Mouse (Mus musculus) midbrain, embryonic 15.5 days (tissue): ENCODE results near the gene Myl12a. TPM values are rescaled to one million over a fixed set of nuclear protein-coding genes. Genes with fewer than 3 reads are reported as not detected.

Experiments used
- ATAC-seq: fragments of 200-750 bp; cut with Nextera tagmentation; replicated peaks from 2 replicates; pipeline ENCODE4 v1.8.0; 2017; ENCODE audit warnings: moderate TSS enrichment
- H3K27ac ChIP-seq: fragments of 300-500 bp; sonication (generic); 2 replicates; pipeline ENCODE4 v1.5.1; 2015; ENCODE audit warnings: mild to moderate bottlenecking, inconsistent platforms
- H3K27me3 ChIP-seq: fragments of 300-500 bp; sonication (generic); replicated peaks from 2 replicates; pipeline ENCODE4 v1.6.1; 2015; ENCODE audit warnings: inconsistent platforms
- H3K36me3 ChIP-seq: fragments of 300-500 bp; sonication (generic); replicated peaks from 2 replicates; pipeline ENCODE4 v1.6.1; 2015; ENCODE audit warnings: inconsistent platforms
- H3K4me1 ChIP-seq: fragments of 300-500 bp; sonication (generic); 2 replicates; pipeline ENCODE4 v1.6.1; 2015; ENCODE audit warnings: inconsistent platforms
- H3K4me2 ChIP-seq: fragments of 300-500 bp; sonication (generic); 2 replicates; pipeline ENCODE4 v1.6.1; 2015; ENCODE audit warnings: inconsistent platforms, mild to moderate bottlenecking, moderate library complexity
- H3K4me3 ChIP-seq: fragments of 300-500 bp; sonication (generic); 2 replicates; pipeline ENCODE4 v1.5.1; 2015; ENCODE audit warnings: mild to moderate bottlenecking, inconsistent platforms
- H3K9ac ChIP-seq: fragments of 300-500 bp; sonication (generic); 2 replicates; pipeline ENCODE4 v1.6.1; 2015; ENCODE audit warnings: mild to moderate bottlenecking, inconsistent platforms
- H3K9me3 ChIP-seq: fragments of 300-500 bp; sonication (generic); 2 replicates; pipeline ENCODE4 v1.6.1; 2016; ENCODE audit warnings: inconsistent platforms
- WGBS: fragments of 180-500 bp; shearing (Covaris S2); methylation state at CpG from one replicate; pipeline ENCODE4 v1.1.7; 2015; ENCODE audit warnings: mixed read lengths; 5-methylcytosine and 5-hydroxymethylcytosine counted together
- polyA plus RNA-seq: library from polyadenylated mRNA; unstranded; fragments of >200 nt; fragmentation: Nextera tagmentation; extraction: Ambion mirVana; gene quantifications from 2 replicates; pipeline ENCODE4 v1.2.1, GENCODE M21; 2015

The Myl12a gene
- polyA plus RNA-seq, 1 experiment from 2014 or later: 93.2 TPM

GRCm38 (mm10) chr17:71024071-71024470 is 21.4 kb upstream of the Myl12a start:
- H3K27me3 ChIP-seq: no peaks in the 10 kb centered on the region
- no peak overlapping the region for H3K9ac ChIP-seq
- no peak overlapping the region for H3K4me2 ChIP-seq
- no peak for ATAC-seq
- H3K27ac ChIP-seq: no peak overlapping the region
- 96% methylated on average over 10 of the region's 10 CpGs for WGBS
- no peak overlapping the region for H3K4me3 ChIP-seq
- no peaks in the 10 kb centered on the region for H3K9me3 ChIP-seq
- no peaks in the 10 kb centered on the region for H3K4me1 ChIP-seq
- no peaks in the 10 kb centered on the region for H3K36me3 ChIP-seq

GRCm38 (mm10) chr17:71022841-71023240 is 20.2 kb upstream of the Myl12a start:
- no peak for ATAC-seq
- Histone ChIP-seq H3K4me2 (no peak overlapping the region), H3K4me3 (no peak overlapping the region), H3K27me3 (no peaks in the 10 kb centered on the region), H3K9ac (no peak overlapping the region), H3K4me1 (no peaks in the 10 kb centered on the region), H3K27ac (no peak overlapping the region), H3K36me3 (no peaks in the 10 kb centered on the region), H3K9me3 (no peaks in the 10 kb centered on the region)
- WGBS: 88% methylated on average over 13 of the region's 13 CpGs

- no peak overlapping the region for H3K27ac ChIP-seq
- 67% methylated on average over 9 of the region's 9 CpGs for WGBS
- no peaks in the 10 kb centered on the region for H3K27me3 ChIP-seq
- no peaks in the 10 kb centered on the region for H3K4me1 ChIP-seq
- H3K4me3 ChIP-seq: no peak overlapping the region
- H3K4me2 ChIP-seq: no peak overlapping the region
- no peak for ATAC-seq
- H3K36me3 ChIP-seq: no peaks in the 10 kb centered on the region
- no peak overlapping the region for H3K9ac ChIP-seq
- H3K9me3 ChIP-seq: no peaks in the 10 kb centered on the region
Observed at GRCm38 (mm10) chr17:71019860-71020259, 17.2 kb upstream of the Myl12a start.

- H3K4me3 ChIP-seq: no peak overlapping the region
- H3K36me3 ChIP-seq: no peaks in the 10 kb centered on the region
- ATAC-seq: no peak
- no peaks in the 10 kb centered on the region for H3K27me3 ChIP-seq
- H3K9me3 ChIP-seq: no peaks in the 10 kb centered on the region
- no peaks in the 10 kb centered on the region for H3K4me1 ChIP-seq
- WGBS: 31% methylated on average over 6 of the region's 6 CpGs
- no peak overlapping the region for H3K27ac ChIP-seq
- H3K9ac ChIP-seq: no peak overlapping the region
- no peak overlapping the region for H3K4me2 ChIP-seq
Observed at GRCm38 (mm10) chr17:71019309-71019655, 16.6 kb upstream of the Myl12a start.

GRCm38 (mm10) chr17:71018616-71019308 is 16.1 kb upstream of the Myl12a start:
- ATAC-seq: no peak
- no peak overlapping the region for H3K9ac ChIP-seq
- no peak overlapping the region for H3K4me3 ChIP-seq
- no peak overlapping the region for H3K4me2 ChIP-seq
- no peaks in the 10 kb centered on the region for H3K27me3 ChIP-seq
- 83% methylated on average over 15 of the region's 15 CpGs for WGBS
- H3K36me3 ChIP-seq: no peaks in the 10 kb centered on the region
- no peaks in the 10 kb centered on the region for H3K4me1 ChIP-seq
- H3K27ac ChIP-seq: no peak overlapping the region
- H3K9me3 ChIP-seq: no peaks in the 10 kb centered on the region

GRCm38 (mm10) chr17:71018151-71018550 is 15.5 kb upstream of the Myl12a start:
- Histone ChIP-seq H3K9me3 (no peaks in the 10 kb centered on the region), H3K9ac (no peak overlapping the region), H3K4me3 (no peak overlapping the region), H3K4me2 (no peak overlapping the region), H3K4me1 (no peaks in the 10 kb centered on the region), H3K27me3 (no peaks in the 10 kb centered on the region), H3K36me3 (no peaks in the 10 kb centered on the region), H3K27ac (no peak overlapping the region)
- WGBS: 96% methylated on average over 3 of the region's 3 CpGs
- no peak for ATAC-seq

- H3K4me2 ChIP-seq: no peak overlapping the region
- H3K9ac ChIP-seq: no peak overlapping the region
- H3K27ac ChIP-seq: no peak overlapping the region
- 91% methylated on average over 4 of the region's 4 CpGs for WGBS
- no peak for ATAC-seq
- H3K27me3 ChIP-seq: no peaks in the 10 kb centered on the region
- no peaks in the 10 kb centered on the region for H3K36me3 ChIP-seq
- H3K9me3 ChIP-seq: no peaks in the 10 kb centered on the region
- H3K4me1 ChIP-seq: no peaks in the 10 kb centered on the region
- H3K4me3 ChIP-seq: no peak overlapping the region
Observed at GRCm38 (mm10) chr17:71017457-71017998, 14.8 kb upstream of the Myl12a start.

- no peak for ATAC-seq
- Histone ChIP-seq H3K9me3 (no peaks in the 10 kb centered on the region), H3K36me3 (no peaks in the 10 kb centered on the region), H3K27ac (no peak overlapping the region), H3K9ac (no peak overlapping the region), H3K4me3 (no peak overlapping the region), H3K4me2 (no peak overlapping the region), H3K27me3 (no peaks in the 10 kb centered on the region), H3K4me1 (no peaks in the 10 kb centered on the region)
- WGBS: 41% methylated on average over 5 of the region's 5 CpGs
Observed at GRCm38 (mm10) chr17:71014911-71015310, 12.2 kb upstream of the Myl12a start.

- no peak overlapping the region for H3K9ac ChIP-seq
- WGBS: 93% methylated on average over 6 of the region's 6 CpGs
- no peak overlapping the region for H3K27ac ChIP-seq
- no peaks in the 10 kb centered on the region for H3K4me1 ChIP-seq
- H3K4me3 ChIP-seq: no peak overlapping the region
- no peaks in the 10 kb centered on the region for H3K9me3 ChIP-seq
- H3K36me3 ChIP-seq: no peaks in the 10 kb centered on the region
- no peak for ATAC-seq
- no peak overlapping the region for H3K4me2 ChIP-seq
- no peaks in the 10 kb centered on the region for H3K27me3 ChIP-seq
Observed at GRCm38 (mm10) chr17:71013105-71013504, 10.4 kb upstream of the Myl12a start.

GRCm38 (mm10) chr17:71011931-71012662 is 9.4 kb upstream of the Myl12a start:
- Histone ChIP-seq H3K4me2 (no peak overlapping the region), H3K27ac (no peak overlapping the region), H3K36me3 (no peaks in the 10 kb centered on the region), H3K4me3 (no peak overlapping the region), H3K4me1 (no peaks in the 10 kb centered on the region), H3K27me3 (no peaks in the 10 kb centered on the region), H3K9me3 (no peaks in the 10 kb centered on the region), H3K9ac (no peak overlapping the region)
- WGBS: 88% methylated on average over 9 of the region's 9 CpGs
- ATAC-seq: no peak

- Histone ChIP-seq H3K4me1 (no peaks in the 10 kb centered on the region), H3K27me3 (no peaks in the 10 kb centered on the region), H3K4me2 (no peak overlapping the region), H3K9ac (no peak overlapping the region), H3K9me3 (no peaks in the 10 kb centered on the region), H3K4me3 (no peak overlapping the region), H3K36me3 (no peaks in the 10 kb centered on the region), H3K27ac (no peak overlapping the region)
- 51% methylated on average over 7 of the region's 7 CpGs for WGBS
- ATAC-seq: no peak; the same call in 1 of the 2 replicates
Observed at GRCm38 (mm10) chr17:71010646-71011242, 8.1 kb upstream of the Myl12a start.

- no peak overlapping the region for H3K27ac ChIP-seq
- no peak overlapping the region for H3K4me2 ChIP-seq
- H3K9me3 ChIP-seq: no peaks in the 10 kb centered on the region
- no peaks in the 10 kb centered on the region for H3K27me3 ChIP-seq
- no peaks in the 10 kb centered on the region for H3K4me1 ChIP-seq
- H3K4me3 ChIP-seq: no peak overlapping the region
- ATAC-seq: no peak
- H3K9ac ChIP-seq: no peak overlapping the region
- no peaks in the 10 kb centered on the region for H3K36me3 ChIP-seq
- 83% methylated on average over 1 of the region's 1 CpGs for WGBS
Observed at GRCm38 (mm10) chr17:71009751-71010150, 7.1 kb upstream of the Myl12a start.
